Mouse (Mus musculus) liver, adult (tissue): ENCODE results near the gene Bglap3.
A peak's percentile ranks its signal among the peaks of the same experiment; 100 is the strongest.

Source experiments
- GATA4 ChIP-seq: IDR thresholded peaks from 2 replicates; pipeline ENCODE4 v1.6.1; 2014; ENCODE audit warnings: mild to moderate bottlenecking, low read length; ENCODE audit not compliant: insufficient replicate concordance

The Bglap3 gene

GRCm38 (mm10) chr3:88338316-88338715 is 34.2 kb downstream of the Bglap3 start:
- TF ChIP-seq GATA4 = no peak

- no peak for TF ChIP-seq GATA4
These were observed 35.0 kb downstream of the Bglap3 start for GRCm38 (mm10) chr3:88337367-88338020.

DNA sequence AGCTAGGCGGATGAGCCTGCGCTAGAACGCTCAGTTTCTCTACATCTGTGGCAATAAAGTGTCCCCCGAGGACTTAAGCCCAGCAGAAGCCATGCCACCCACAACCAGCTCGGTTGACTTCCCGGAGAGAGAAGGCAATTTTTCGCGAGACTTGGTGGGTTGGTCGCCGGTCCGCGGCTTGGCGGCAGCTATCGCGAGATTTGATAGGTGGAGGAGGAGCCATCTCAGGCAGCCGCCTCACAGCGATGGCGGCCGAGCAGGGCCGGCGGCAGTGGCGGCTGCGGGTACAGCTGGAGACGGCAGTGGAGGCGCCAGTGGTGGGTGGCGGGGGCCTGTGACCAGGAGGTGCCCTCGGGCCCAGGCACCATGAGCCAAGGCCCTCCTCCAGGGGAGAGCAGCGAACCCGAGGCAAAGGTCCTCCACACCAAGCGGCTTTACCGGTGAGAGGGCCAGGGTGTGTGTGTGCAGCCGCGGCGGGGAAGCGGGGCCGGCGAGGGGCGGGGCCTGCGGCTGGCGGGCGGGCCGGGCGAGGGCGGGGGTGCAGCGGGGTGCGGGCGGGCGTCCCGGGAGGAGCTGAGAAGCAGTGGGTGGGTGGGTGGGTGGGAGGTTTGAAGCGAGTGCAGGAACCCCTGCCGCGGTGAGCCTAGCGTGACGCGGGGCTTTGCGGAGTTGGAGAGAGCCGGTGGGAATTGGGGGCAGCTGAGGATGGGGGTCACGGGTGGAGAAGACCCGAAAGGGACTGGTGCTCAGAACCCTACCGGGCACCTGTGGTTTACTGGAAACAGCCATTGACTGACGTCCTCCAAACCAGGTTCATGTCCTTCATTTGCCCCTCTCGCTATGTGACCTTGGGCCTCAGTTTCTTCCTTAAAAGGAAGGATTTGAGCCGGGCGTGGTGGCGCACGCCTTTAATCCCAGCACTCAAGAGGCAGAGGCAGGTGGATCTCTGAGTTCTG is 36.2 kb downstream of the Bglap3 start, which contains the start of the genes Tmem79 and Smg5:
Gene Tmem79 (minus strand): TSS at position 91 of the 956 bp plus-strand sequence.
Gene Smg5 (plus strand): TSS at position 203 of the 956 bp plus-strand sequence.
- peak; percentile 69; the same call in 1 of the 2 replicates for TF ChIP-seq GATA4

GRCm38 (mm10) chr3:88335436-88336053 is 37.0 kb downstream of the Bglap3 start:
- TF ChIP-seq GATA4 = no peak

DNA sequence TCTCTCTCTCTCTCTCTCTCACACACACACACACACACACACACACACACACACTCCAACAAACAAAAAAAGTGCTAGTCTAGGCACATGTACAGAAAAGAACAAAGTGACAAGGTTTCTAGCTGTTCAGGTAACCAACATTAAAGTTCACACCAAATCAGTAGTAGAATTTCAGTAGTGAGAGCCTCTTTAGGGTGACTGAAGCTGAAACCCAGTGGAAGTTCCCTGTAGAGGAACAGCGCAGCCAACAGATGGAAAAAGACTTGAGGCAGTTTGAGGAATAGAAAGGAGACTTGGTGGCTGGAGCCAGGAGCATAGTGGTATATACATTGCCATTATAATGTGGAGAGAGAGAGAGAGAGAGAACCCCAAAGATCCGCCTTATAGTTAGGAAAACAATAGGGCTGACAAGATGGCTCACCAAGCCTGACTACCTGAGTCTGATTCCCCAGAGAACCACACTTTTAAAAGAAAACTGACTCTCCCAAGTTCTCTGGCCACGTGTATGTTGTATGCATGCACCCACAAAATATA is 37.6 kb downstream of the Bglap3 start:
- TF ChIP-seq GATA4 = no peak

DNA sequence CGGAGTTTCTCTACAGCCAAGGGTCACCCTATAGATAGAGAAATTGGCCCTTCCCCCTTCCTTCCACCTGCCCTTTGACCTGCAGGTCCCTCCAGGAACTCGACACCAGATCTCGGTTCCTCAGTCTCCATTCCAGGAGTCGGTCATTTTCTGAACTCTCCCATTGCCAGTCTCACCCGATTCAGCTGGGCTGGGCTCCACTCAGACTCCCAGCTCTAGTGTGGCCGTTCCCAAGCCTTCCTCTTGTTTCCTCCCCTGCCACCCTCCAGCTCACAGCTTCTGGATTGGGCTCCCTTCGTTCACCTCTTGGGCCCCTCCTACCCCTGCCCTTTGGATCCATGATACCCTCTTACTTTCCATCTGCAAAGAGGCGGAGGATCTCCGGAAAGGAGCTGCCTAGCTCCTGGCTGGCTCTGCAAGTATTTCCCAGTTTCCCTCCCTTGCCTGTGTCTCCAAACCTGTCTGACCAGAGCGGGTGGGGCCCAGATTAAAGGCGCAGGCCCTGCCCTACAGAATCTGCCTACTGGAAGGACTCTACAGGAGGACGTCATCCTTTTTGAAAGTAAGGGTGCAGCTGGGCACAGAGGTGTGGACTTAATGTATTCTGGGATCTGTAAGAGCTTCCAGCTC is 38.4 kb downstream of the Bglap3 start:
- TF ChIP-seq GATA4 = no peak

- TF ChIP-seq GATA4 = no peak
These were observed 41.3 kb downstream of the Bglap3 start for GRCm38 (mm10) chr3:88331282-88331681.

GRCm38 (mm10) chr3:88328956-88329355 is 43.6 kb downstream of the Bglap3 start:
- TF ChIP-seq GATA4 = no peak

- no peak for TF ChIP-seq GATA4
These were observed 47.6 kb downstream of the Bglap3 start, which contains the start of gene Glmp for GRCm38 (mm10) chr3:88324951-88325405. Gene Glmp (plus strand): TSS chr3:88325023.
